Mouse (Mus musculus) heart, embryonic 15.5 days (tissue): ENCODE data around the gene Bcl6. TPM values are rescaled to one million over a fixed set of nuclear protein-coding genes. Genes with fewer than 3 reads are reported as not detected.

Source experiments
- ATAC-seq: fragments of 200-750 bp; cut with Nextera tagmentation; replicated peaks from 2 replicates; pipeline ENCODE4 v1.8.0; 2017; ENCODE audit warnings: low read depth, moderate TSS enrichment; ENCODE audit not compliant: insufficient number of reproducible peaks, insufficient read depth, low FRiP score
- H3K27ac ChIP-seq: fragments of 300-500 bp; sonication (generic); 2 replicates; pipeline ENCODE4 v1.5.1; 2015; ENCODE audit warnings: mild to moderate bottlenecking, inconsistent platforms
- H3K27me3 ChIP-seq: fragments of 300-500 bp; sonication (generic); 2 replicates; pipeline ENCODE4 v1.6.1; 2015; ENCODE audit warnings: inconsistent platforms
- H3K36me3 ChIP-seq: fragments of 300-500 bp; sonication (generic); 2 replicates; pipeline ENCODE4 v1.6.1; 2015; ENCODE audit warnings: mild to moderate bottlenecking, inconsistent platforms
- H3K4me1 ChIP-seq: fragments of 300-500 bp; sonication (generic); replicated peaks from 2 replicates; pipeline ENCODE4 v1.6.1; 2015; ENCODE audit warnings: inconsistent platforms
- H3K4me2 ChIP-seq: fragments of 300-500 bp; sonication (generic); 2 replicates; pipeline ENCODE4 v1.6.1; 2015; ENCODE audit warnings: inconsistent platforms, mild to moderate bottlenecking, moderate library complexity
- H3K4me3 ChIP-seq: fragments of 300-500 bp; sonication (generic); 2 replicates; pipeline ENCODE4 v1.5.1; 2015; ENCODE audit warnings: mild to moderate bottlenecking, inconsistent platforms
- H3K9ac ChIP-seq: fragments of 300-500 bp; sonication (generic); 2 replicates; pipeline ENCODE4 v1.6.1; 2015; ENCODE audit warnings: mild to moderate bottlenecking, inconsistent platforms
- H3K9me3 ChIP-seq: fragments of 300-500 bp; sonication (generic); replicated peaks from 2 replicates; pipeline ENCODE4 v1.6.1; 2016; ENCODE audit warnings: inconsistent platforms
- WGBS: fragments of 180-500 bp; shearing (Covaris S2); methylation state at CpG from one replicate; pipeline ENCODE4 v1.1.7; 2015; ENCODE audit warnings: mixed read lengths; 5-methylcytosine and 5-hydroxymethylcytosine counted together
- polyA plus RNA-seq: library from polyadenylated mRNA; unstranded; fragments of >200 nt; fragmentation: Nextera tagmentation; extraction: Ambion mirVana; gene quantifications from 2 replicates; pipeline ENCODE4 v1.2.1, GENCODE M21; 2015

The Bcl6 gene
- polyA plus RNA-seq, result 0.66 and 0.82 TPM in 2 replicates

DNA sequence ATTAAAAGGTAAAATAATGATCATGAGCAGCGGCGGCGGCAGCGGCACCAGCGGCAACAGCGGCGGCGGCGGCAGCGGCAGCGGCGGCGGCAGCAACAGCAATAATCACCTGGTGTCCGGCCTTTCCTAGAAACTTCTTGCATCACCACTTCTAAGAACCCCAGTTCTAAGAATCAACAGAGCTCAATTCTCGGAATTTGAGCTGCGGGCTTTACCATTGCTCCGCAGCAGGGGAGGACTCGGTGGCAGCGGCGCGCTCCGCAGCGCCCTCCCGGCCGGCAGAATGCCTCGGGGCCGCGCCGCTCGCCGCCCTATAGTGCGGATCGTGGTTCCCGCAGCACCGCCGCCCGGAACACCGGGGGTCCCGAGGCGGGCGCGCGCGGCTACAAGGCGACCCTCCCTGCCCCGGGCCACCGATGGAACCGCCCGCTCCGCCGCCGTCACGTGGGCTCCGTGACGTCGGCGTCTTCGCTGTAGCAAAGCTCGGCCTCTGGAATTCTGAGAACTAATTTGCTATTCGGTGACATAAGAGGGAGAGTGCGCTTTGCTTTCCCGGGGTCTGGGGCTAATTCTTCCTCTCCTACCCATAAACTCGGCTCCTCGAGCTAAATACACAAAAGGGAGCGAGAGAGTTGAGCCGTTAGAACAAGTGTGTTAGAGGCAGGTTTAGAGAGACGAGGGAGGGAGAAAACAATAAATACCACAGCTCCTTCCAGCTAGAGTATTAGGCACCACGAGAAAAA, at the start of gene Bcl6, which contains the start of gene Gm37419:
Gene Bcl6, minus strand, starts transcription at position 387 of the 743 bp plus-strand sequence.
Gene Gm37419, plus strand, starts transcription at position 17 of the 743 bp plus-strand sequence.
- H3K4me1 ChIP-seq, result peaks cover 37% of the 10 kb centered on the region

GRCm38 (mm10) chr16:24036398-24036797, 47.7 kb upstream of the Bcl6 start:
- WGBS, result 83% methylated on average over 3 of the region's 3 CpGs
- Histone ChIP-seq H3K27me3 (no peaks in the 10 kb centered on the region), H3K9me3 (no peaks in the 10 kb centered on the region), H3K9ac (no peak overlapping the region), H3K4me3 (no peak overlapping the region), H3K27ac (no peak overlapping the region), H3K4me2 (no peak overlapping the region), H3K4me1 (no peaks in the 10 kb centered on the region), H3K36me3 (no peaks in the 10 kb centered on the region)
- ATAC-seq, result no peak

More for the DNA sequence above, at the start of gene Bcl6, which contains the start of gene Gm37419:
- Histone ChIP-seq H3K4me2 (peak within 1 kb of the TSS; percentile 93), H3K27me3 (no peaks in the 10 kb centered on the region), H3K36me3 (no peaks in the 10 kb centered on the region), H3K9me3 (no peaks in the 10 kb centered on the region), H3K9ac (peak within 1 kb of the TSS; percentile 87), H3K27ac (peak within 1 kb of the TSS; percentile 98), H3K4me3 (peak within 1 kb of the TSS; percentile 75)
- under 1% methylated on average over 68 of the region's 68 CpGs for WGBS
- ATAC-seq, result peak; percentile 68

DNA sequence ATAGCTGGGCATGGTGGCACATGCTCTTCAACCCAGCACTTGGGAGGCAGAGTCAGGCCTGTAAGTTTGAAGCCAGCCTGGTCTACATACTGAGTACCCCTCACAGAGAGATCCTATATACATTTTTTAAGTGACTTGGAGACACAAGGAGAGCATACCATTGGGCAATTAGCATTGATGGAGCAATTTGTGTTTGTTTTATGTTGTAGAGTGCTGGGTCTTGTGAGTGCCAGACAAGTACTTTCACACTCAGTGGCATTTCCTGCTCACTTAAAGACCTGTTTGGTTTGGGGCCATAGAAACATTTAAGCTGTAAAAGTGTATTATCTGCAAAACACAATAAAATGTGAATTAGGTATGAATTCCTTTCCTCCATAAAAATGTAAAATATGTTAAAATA, 47.1 kb upstream of the Bcl6 start:
- Histone ChIP-seq H3K9ac (no peak overlapping the region), H3K27me3 (no peaks in the 10 kb centered on the region), H3K36me3 (no peaks in the 10 kb centered on the region), H3K4me1 (no peaks in the 10 kb centered on the region), H3K27ac (no peak overlapping the region), H3K4me3 (no peak overlapping the region), H3K4me2 (no peak overlapping the region), H3K9me3 (no peaks in the 10 kb centered on the region)
- ATAC-seq, result no peak

DNA sequence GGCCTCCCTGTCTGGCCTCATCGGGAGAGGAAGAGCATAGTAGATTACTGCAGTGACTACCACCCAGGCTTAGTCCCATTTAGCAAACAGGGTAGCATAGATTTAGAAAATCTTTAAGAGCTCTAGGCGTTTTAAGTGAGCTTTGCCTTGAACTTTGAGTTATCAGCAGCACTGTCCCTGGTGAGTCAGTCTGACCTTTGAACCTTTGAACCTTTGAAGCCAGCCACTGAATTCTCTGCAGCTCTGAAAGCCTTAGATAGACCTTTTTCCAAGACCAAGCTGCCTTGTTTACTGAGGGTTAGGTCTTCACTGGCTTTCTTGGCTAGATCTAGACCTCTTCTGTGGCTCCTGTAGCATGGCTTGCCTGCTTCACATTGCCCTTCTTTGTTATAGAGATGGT, 45.8 kb upstream of the Bcl6 start:
- Histone ChIP-seq H3K27ac (no peak overlapping the region), H3K36me3 (no peaks in the 10 kb centered on the region), H3K4me1 (no peaks in the 10 kb centered on the region), H3K4me3 (no peak overlapping the region), H3K9me3 (no peaks in the 10 kb centered on the region), H3K9ac (no peak overlapping the region), H3K4me2 (no peak overlapping the region), H3K27me3 (no peaks in the 10 kb centered on the region)
- no peak for ATAC-seq
- whole genome bisulfite sequencing, result 49% methylated on average over 2 of the region's 2 CpGs

DNA sequence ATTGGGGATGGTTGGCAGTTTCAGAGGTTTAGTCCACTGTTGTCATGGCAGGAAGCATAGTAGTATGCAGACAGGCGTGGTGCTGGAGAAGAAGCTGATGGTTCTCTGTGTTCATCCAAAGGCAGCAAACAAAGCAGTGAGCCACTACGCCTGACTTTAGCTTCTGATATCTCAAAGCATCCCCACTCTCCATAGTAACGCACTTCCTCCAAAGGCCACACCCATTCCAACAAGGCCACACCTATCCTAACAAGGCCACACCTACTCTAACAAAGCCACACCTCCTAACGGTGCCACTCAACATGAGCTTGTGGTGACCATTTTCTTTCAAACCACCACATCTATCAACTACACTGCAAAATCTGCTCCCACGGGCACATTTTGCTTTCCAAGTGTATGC, 44.6 kb upstream of the Bcl6 start:
- 86% methylated on average over 5 of the region's 5 CpGs for WGBS
- Histone ChIP-seq H3K27ac (no peak overlapping the region), H3K4me1 (no peaks in the 10 kb centered on the region), H3K9ac (no peak overlapping the region), H3K9me3 (no peaks in the 10 kb centered on the region), H3K4me3 (no peak overlapping the region), H3K4me2 (no peak overlapping the region), H3K36me3 (no peaks in the 10 kb centered on the region), H3K27me3 (no peaks in the 10 kb centered on the region)
- no peak for ATAC-seq

- Histone ChIP-seq H3K9me3 (no peaks in the 10 kb centered on the region), H3K27ac (no peak overlapping the region), H3K4me3 (no peak overlapping the region), H3K4me1 (no peaks in the 10 kb centered on the region), H3K4me2 (no peak overlapping the region), H3K27me3 (no peaks in the 10 kb centered on the region), H3K9ac (no peak overlapping the region), H3K36me3 (no peaks in the 10 kb centered on the region)
- ATAC-seq, result no peak
- 90% methylated on average over 2 of the region's 2 CpGs for WGBS
These were observed 41.5 kb upstream of the Bcl6 start for GRCm38 (mm10) chr16:24029965-24030672.

DNA sequence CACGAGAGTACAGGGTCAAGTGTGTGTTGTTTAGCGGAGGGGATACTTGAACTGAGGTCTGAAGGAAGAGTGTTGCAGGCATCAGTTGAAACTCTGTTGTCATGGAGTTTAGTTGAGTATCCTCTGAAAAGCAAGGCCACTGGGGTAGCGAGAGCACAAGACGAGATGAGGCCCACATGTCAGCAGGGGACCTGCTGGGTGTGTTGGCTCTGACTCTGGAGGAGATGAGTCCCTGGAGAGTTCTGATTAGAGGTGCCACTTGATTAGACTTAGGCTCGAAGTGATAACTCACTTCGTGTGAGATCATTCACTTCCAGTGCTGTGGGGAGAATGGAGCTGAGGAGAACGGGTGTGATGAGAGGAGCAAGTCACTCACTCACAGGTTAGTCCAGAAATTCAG, 36.8 kb upstream of the Bcl6 start:
- H3K4me3 ChIP-seq, result no peak overlapping the region
- H3K4me1 ChIP-seq, result no peaks in the 10 kb centered on the region
- H3K27me3 ChIP-seq, result no peaks in the 10 kb centered on the region
- 43% methylated on average over 7 of the region's 7 CpGs for WGBS
- H3K36me3 ChIP-seq, result no peaks in the 10 kb centered on the region
- no peak overlapping the region for H3K27ac ChIP-seq
- no peaks in the 10 kb centered on the region for H3K9me3 ChIP-seq
- no peak overlapping the region for H3K9ac ChIP-seq
- no peak overlapping the region for H3K4me2 ChIP-seq
- ATAC-seq, result no peak

DNA sequence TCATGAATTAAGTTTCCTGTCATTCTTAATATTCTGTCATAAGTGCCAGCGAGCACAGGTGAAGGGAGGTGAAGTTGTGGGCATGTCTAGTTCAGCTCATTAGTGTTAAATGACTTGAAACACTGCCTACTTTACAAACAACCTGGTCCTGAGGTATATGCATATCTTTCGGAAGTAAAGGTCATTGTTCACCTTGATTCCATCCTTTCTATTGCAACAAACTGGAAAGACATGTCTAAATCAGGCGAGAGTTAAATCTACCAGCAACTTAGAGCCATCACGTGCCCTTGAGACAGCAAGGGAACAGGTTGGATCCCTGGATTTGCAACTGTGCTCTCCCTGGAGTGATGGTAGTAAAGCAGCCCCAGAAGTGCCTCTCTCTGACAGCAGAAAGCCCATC, 34.0 kb upstream of the Bcl6 start:
- WGBS, result 87% methylated on average over 4 of the region's 4 CpGs
- H3K4me3 ChIP-seq, result no peak overlapping the region
- no peaks in the 10 kb centered on the region for H3K36me3 ChIP-seq
- H3K27ac ChIP-seq, result no peak overlapping the region
- H3K9me3 ChIP-seq, result no peaks in the 10 kb centered on the region
- no peaks in the 10 kb centered on the region for H3K4me1 ChIP-seq
- no peak overlapping the region for H3K9ac ChIP-seq
- H3K27me3 ChIP-seq, result no peaks in the 10 kb centered on the region
- no peak overlapping the region for H3K4me2 ChIP-seq
- no peak for ATAC-seq

- ATAC-seq, result no peak
- no peaks in the 10 kb centered on the region for H3K4me1 ChIP-seq
- H3K36me3 ChIP-seq, result no peaks in the 10 kb centered on the region
- H3K4me2 ChIP-seq, result no peak overlapping the region
- H3K9me3 ChIP-seq, result no peaks in the 10 kb centered on the region
- no peaks in the 10 kb centered on the region for H3K27me3 ChIP-seq
- 60% methylated on average over 1 of the region's 1 CpGs for WGBS
- no peak overlapping the region for H3K9ac ChIP-seq
- H3K4me3 ChIP-seq, result no peak overlapping the region
- no peak overlapping the region for H3K27ac ChIP-seq
These were observed 33.1 kb upstream of the Bcl6 start for GRCm38 (mm10) chr16:24021722-24022121.

GRCm38 (mm10) chr16:24016742-24017141, 28.1 kb upstream of the Bcl6 start:
- ATAC-seq, result no peak
- Histone ChIP-seq H3K27ac (no peak overlapping the region), H3K4me1 (no peaks in the 10 kb centered on the region), H3K4me3 (no peak overlapping the region), H3K27me3 (no peaks in the 10 kb centered on the region), H3K36me3 (no peaks in the 10 kb centered on the region), H3K4me2 (no peak overlapping the region), H3K9ac (no peak overlapping the region), H3K9me3 (no peaks in the 10 kb centered on the region)
- 61% methylated on average over 5 of the region's 5 CpGs for WGBS

GRCm38 (mm10) chr16:24016273-24016672, 27.6 kb upstream of the Bcl6 start:
- Histone ChIP-seq H3K27me3 (no peaks in the 10 kb centered on the region), H3K36me3 (no peaks in the 10 kb centered on the region), H3K4me1 (no peaks in the 10 kb centered on the region), H3K9me3 (no peaks in the 10 kb centered on the region), H3K27ac (no peak overlapping the region), H3K4me2 (no peak overlapping the region), H3K9ac (no peak overlapping the region), H3K4me3 (no peak overlapping the region)
- no peak for ATAC-seq
- whole genome bisulfite sequencing, result 57% methylated on average over 6 of the region's 6 CpGs

- H3K9me3 ChIP-seq, result no peaks in the 10 kb centered on the region
- H3K4me2 ChIP-seq, result no peak overlapping the region
- H3K27ac ChIP-seq, result no peak overlapping the region
- H3K4me3 ChIP-seq, result no peak overlapping the region
- H3K36me3 ChIP-seq, result no peaks in the 10 kb centered on the region
- no peaks in the 10 kb centered on the region for H3K27me3 ChIP-seq
- H3K4me1 ChIP-seq, result no peaks in the 10 kb centered on the region
- no peak overlapping the region for H3K9ac ChIP-seq
- no peak for ATAC-seq
- 36% methylated on average over 3 of the region's 3 CpGs for WGBS
These were observed 25.7 kb upstream of the Bcl6 start for GRCm38 (mm10) chr16:24014378-24014777.
